Mouse (Mus musculus): ENCODE data around the gene Aldh2. TPM values are rescaled to one million over a fixed set of nuclear protein-coding genes. Genes with fewer than 3 reads are reported as not detected.

Aldh2 gene
- total RNA-seq, 2 experiments from 2014 or later, result 112 to 171 TPM

Other genes starting within 250 kb of the Aldh2 start
- gene Trafd1, start 208.2 kb downstream of the Aldh2 start, total RNA-seq (2021), result 10 to 100 TPM; 32.1 to 34.3 TPM
- gene Naa25, start 195.9 kb downstream of the Aldh2 start, total RNA-seq (2021), result 10 to 100 TPM; 24.3 to 26.1 TPM
- 1 to 10 TPM; 5.0 to 6.3 TPM for gene Tmem116, start 141.9 kb downstream of the Aldh2 start, total RNA-seq (2021)
- 10 to 100 TPM; 32.4 to 36.7 TPM for gene Erp29, start 141.3 kb downstream of the Aldh2 start, total RNA-seq (2021)
- gene Adam1b, start 90.4 kb downstream of the Aldh2 start, total RNA-seq (2021), result not detected
- gene Adam1a, start 48.3 kb downstream of the Aldh2 start, total RNA-seq (2021), result 1 to 10 TPM; 1.6 to 1.7 TPM
- not detected for gene Gm42878, start 48.3 kb downstream of the Aldh2 start, total RNA-seq (2021)
- 10 to 100 TPM; 79.5 to 81.0 TPM for gene Mapkapk5, start 47.9 kb downstream of the Aldh2 start, total RNA-seq (2021)
- gene Acad12, start 25.1 kb upstream of the Aldh2 start, total RNA-seq (2021), result 10 to 100 TPM; 21.3 to 22.4 TPM
- 10 to 100 TPM in 1 of 2 experiments, 1 to 10 TPM in 1; 9.7 to 10.2 TPM for gene Acad10, start 66.7 kb upstream of the Aldh2 start, total RNA-seq (2021)
- gene Brap, start 66.7 kb upstream of the Aldh2 start, total RNA-seq (2021), result 10 to 100 TPM; 30.0 to 31.7 TPM
- gene Atxn2, start 117.5 kb upstream of the Aldh2 start, total RNA-seq (2021), result 10 to 100 TPM; 84.9 to 95.4 TPM
- 10 to 100 TPM; 13.5 TPM for gene Sh2b3, start 243.8 kb upstream of the Aldh2 start, total RNA-seq (2021)

All from gastrocnemius, postnatal 36 days (tissue).